Mouse (Mus musculus) limb, embryonic 15.5 days (tissue): ENCODE data around the gene Gjb5. TPM values are rescaled to one million over a fixed set of nuclear protein-coding genes. Genes with fewer than 3 reads are reported as not detected.

Source experiments
- ATAC-seq: fragments of 200-750 bp; cut with Nextera tagmentation; 2 replicates; pipeline ENCODE4 v1.8.0; 2017; ENCODE audit warnings: low read depth, moderate TSS enrichment; ENCODE audit not compliant: insufficient number of reproducible peaks, low FRiP score, low TSS enrichment
- H3K27ac ChIP-seq: fragments of 300-500 bp; sonication (generic); 2 replicates; pipeline ENCODE4 v1.5.1; 2015; ENCODE audit warnings: moderate library complexity, mild to moderate bottlenecking, inconsistent platforms
- H3K27me3 ChIP-seq: fragments of 300-500 bp; sonication (generic); 2 replicates; pipeline ENCODE4 v1.6.1; 2015; ENCODE audit warnings: inconsistent platforms
- H3K36me3 ChIP-seq: fragments of 300-500 bp; sonication (generic); 2 replicates; pipeline ENCODE4 v1.6.1; 2015; ENCODE audit warnings: inconsistent platforms
- H3K4me1 ChIP-seq: fragments of 300-500 bp; sonication (generic); 2 replicates; pipeline ENCODE4 v1.6.1; 2015; ENCODE audit warnings: inconsistent platforms
- H3K4me2 ChIP-seq: fragments of 300-500 bp; sonication (generic); 2 replicates; pipeline ENCODE4 v1.6.1; 2015; ENCODE audit warnings: mild to moderate bottlenecking, inconsistent platforms
- H3K4me3 ChIP-seq: fragments of 300-500 bp; sonication (generic); 2 replicates; pipeline ENCODE4 v1.5.1; 2015; ENCODE audit warnings: mild to moderate bottlenecking, inconsistent platforms
- H3K9ac ChIP-seq: fragments of 300-500 bp; sonication (generic); 2 replicates; pipeline ENCODE4 v1.6.1; 2015; ENCODE audit warnings: inconsistent platforms
- H3K9me3 ChIP-seq: fragments of 300-500 bp; sonication (generic); 2 replicates; pipeline ENCODE4 v1.6.1; 2016; ENCODE audit warnings: inconsistent platforms
- WGBS: fragments of 180-500 bp; shearing (Covaris S2); methylation state at CpG from one replicate; pipeline ENCODE4 v1.1.7; 2015; 5-methylcytosine and 5-hydroxymethylcytosine counted together
- polyA plus RNA-seq: library from polyadenylated mRNA; unstranded; fragments of >200 nt; fragmentation: Nextera tagmentation; extraction: Ambion mirVana; gene quantifications from 2 replicates; pipeline ENCODE4 v1.2.1, GENCODE M21; 2015

The Gjb5 gene
- polyA plus RNA-seq, 1 experiment from 2014 or later, result 3.8 TPM

DNA sequence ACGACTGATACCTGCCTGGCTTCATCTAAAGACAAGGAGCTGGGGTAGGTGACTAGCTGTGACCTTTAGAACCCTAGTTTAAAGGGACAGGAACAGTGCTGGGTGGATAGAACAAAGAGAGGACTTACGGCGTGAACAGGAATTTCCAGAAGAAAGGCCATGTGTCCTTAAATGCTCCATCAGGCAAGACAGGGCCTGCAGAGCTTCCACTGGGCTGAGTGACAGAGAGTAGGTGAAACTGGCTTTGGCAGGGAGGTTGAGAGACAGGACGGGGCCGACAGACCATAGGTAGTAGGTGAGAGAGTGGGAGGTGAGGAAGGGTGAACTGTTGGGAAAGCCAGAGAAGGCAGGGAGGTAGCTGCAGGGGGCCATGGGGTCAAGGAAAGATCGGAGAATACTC is 16.6 kb downstream of the Gjb5 start:
- ATAC-seq, result no peak
- Histone ChIP-seq H3K27ac (no peak overlapping the region), H3K4me1 (no peaks in the 10 kb centered on the region), H3K27me3 (no peaks in the 10 kb centered on the region), H3K9me3 (no peaks in the 10 kb centered on the region), H3K36me3 (no peaks in the 10 kb centered on the region), H3K4me3 (no peak overlapping the region), H3K9ac (no peak overlapping the region), H3K4me2 (no peak overlapping the region)
- WGBS, result 46% methylated on average over 6 of the region's 6 CpGs

DNA sequence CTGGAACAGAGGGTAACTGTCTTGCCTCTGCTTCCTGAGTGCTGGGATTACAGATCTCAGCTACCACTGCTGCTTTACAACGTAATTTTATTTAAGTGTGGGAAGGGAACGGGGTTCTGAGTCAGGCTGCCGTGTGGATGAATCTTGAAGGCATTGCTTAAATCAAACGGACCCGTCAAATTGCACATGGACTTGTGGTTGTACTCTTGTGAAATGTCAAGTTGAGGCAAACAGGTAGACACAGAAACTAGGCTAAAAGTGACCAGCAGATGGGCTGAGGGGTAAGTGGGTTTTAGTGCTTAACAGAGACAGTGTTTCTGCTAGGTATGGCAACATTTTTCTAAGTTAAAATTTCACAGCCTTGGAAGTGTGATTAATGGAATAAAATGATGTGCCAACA is 20.3 kb downstream of the Gjb5 start:
- Histone ChIP-seq H3K27ac (no peak overlapping the region), H3K9ac (no peak overlapping the region), H3K9me3 (no peaks in the 10 kb centered on the region), H3K36me3 (no peaks in the 10 kb centered on the region), H3K4me3 (no peak overlapping the region), H3K4me2 (no peak overlapping the region), H3K27me3 (peaks cover 11% of the 10 kb centered on the region), H3K4me1 (no peaks in the 10 kb centered on the region)
- no peak for ATAC-seq
- 74% methylated on average over 5 of the region's 5 CpGs for WGBS

DNA sequence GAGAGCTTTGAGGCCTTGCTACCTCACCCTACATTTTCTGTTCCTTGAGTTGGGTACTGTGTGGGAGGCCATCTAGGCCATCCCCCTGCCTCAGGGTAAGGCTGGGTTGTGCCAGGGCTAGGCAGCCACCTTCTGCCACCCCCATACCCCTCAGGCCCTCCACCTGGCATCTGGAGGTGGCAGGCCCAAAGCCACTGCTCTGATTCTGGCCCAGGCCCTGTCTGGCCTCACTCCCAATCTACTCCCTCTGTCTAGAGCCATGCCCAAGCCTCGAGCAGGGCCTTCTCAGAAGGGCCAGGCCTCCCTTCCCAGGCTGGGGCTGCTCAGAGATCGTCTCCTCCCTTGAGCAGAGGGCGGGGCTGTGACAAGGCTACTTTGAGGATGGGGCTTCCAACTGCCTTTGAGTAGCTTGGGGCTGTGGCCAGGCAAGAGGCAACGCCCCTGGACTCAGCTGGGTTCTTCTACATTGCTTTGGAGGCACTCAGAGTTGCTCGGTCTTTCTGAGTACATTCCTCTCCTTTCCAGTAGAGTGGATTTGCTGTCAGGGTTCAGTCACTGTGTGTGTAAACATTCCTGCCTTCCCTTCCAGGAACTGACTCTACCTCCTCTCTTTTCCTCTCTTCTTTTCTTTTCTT is 23.0 kb downstream of the Gjb5 start:
- peaks cover 13% of the 10 kb centered on the region for H3K4me1 ChIP-seq
- H3K27ac ChIP-seq, result no peak overlapping the region
- H3K36me3 ChIP-seq, result no peaks in the 10 kb centered on the region
- 31% methylated on average over 5 of the region's 5 CpGs for WGBS
- no peak for ATAC-seq
- H3K4me3 ChIP-seq, result no peak overlapping the region
- no peak overlapping the region for H3K9ac ChIP-seq
- H3K27me3 ChIP-seq, result peaks cover 38% of the 10 kb centered on the region
- H3K4me2 ChIP-seq, result no peak overlapping the region
- H3K9me3 ChIP-seq, result no peaks in the 10 kb centered on the region

GRCm38 (mm10) chr4:127331171-127331570 is 26.8 kb downstream of the Gjb5 start:
- no peak overlapping the region for H3K4me3 ChIP-seq
- peaks cover 16% of the 10 kb centered on the region for H3K4me1 ChIP-seq
- peak overlapping the region; percentile 41; the same call in 1 of the 2 replicates for H3K4me2 ChIP-seq
- peaks cover 70% of the 10 kb centered on the region for H3K27me3 ChIP-seq
- no peak overlapping the region for H3K27ac ChIP-seq
- ATAC-seq, result no peak
- H3K36me3 ChIP-seq, result no peaks in the 10 kb centered on the region
- WGBS, result 19% methylated on average over 13 of the region's 13 CpGs
- H3K9me3 ChIP-seq, result no peaks in the 10 kb centered on the region
- no peak overlapping the region for H3K9ac ChIP-seq

GRCm38 (mm10) chr4:127330181-127331100 is 27.5 kb downstream of the Gjb5 start, which contains the start of gene Gjb3:
Gjb3 (minus strand) TSS chr4:127330844.
- peak within 1 kb of the TSS; percentile 33 for H3K4me3 ChIP-seq
- peaks cover 16% of the 10 kb centered on the region for H3K4me1 ChIP-seq
- peaks cover 77% of the 10 kb centered on the region for H3K27me3 ChIP-seq
- H3K27ac ChIP-seq, result peak within 1 kb of the TSS; percentile 81
- no peaks in the 10 kb centered on the region for H3K9me3 ChIP-seq
- no peaks in the 10 kb centered on the region for H3K36me3 ChIP-seq
- H3K4me2 ChIP-seq, result peak within 1 kb of the TSS; percentile 41
- no peak for ATAC-seq
- no peak within 1 kb of the TSS for H3K9ac ChIP-seq
- 1% methylated on average over 48 of the region's 49 CpGs for WGBS

DNA sequence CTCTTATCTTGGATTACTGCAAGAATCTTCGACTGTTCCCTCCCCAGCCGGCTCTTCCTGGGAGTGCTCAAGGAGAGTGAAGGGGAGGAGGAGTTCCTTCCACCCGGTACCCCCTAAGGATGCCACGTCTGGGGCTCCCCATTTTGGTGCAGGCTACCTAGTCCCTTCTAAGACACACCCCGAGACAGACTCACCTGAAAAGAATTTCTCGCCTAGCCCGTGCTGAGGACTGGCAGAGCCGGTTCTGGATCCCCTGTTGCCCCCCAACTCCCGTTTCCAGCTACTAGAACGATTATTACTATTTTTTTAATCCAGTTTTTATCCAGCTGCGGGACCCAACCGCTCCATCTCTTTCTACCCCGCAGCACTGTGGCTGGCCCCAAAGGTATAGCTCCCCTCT is 28.2 kb downstream of the Gjb5 start:
- peaks cover 16% of the 10 kb centered on the region for H3K4me1 ChIP-seq
- ATAC-seq, result no peak
- H3K36me3 ChIP-seq, result no peaks in the 10 kb centered on the region
- H3K27me3 ChIP-seq, result peaks cover 77% of the 10 kb centered on the region
- H3K9ac ChIP-seq, result no peak overlapping the region
- H3K27ac ChIP-seq, result peak overlapping the region; percentile 81
- peak overlapping the region; percentile 33 for H3K4me3 ChIP-seq
- peak overlapping the region; percentile 41 for H3K4me2 ChIP-seq
- WGBS, result 0% methylated on average over 13 of the region's 13 CpGs
- no peaks in the 10 kb centered on the region for H3K9me3 ChIP-seq

- WGBS, result 4% methylated on average over 3 of the region's 3 CpGs
- Histone ChIP-seq H3K4me2 (no peak overlapping the region), H3K9ac (no peak overlapping the region), H3K9me3 (no peaks in the 10 kb centered on the region), H3K27me3 (peaks cover 74% of the 10 kb centered on the region), H3K36me3 (no peaks in the 10 kb centered on the region), H3K4me3 (peak overlapping the region; percentile 33; the same call in 1 of the 2 replicates), H3K4me1 (peaks cover 16% of the 10 kb centered on the region), H3K27ac (no peak overlapping the region)
- no peak for ATAC-seq
Measured at GRCm38 (mm10) chr4:127329046-127329445, 28.9 kb downstream of the Gjb5 start.

- Histone ChIP-seq H3K9ac (no peak overlapping the region), H3K27ac (no peak overlapping the region), H3K9me3 (no peaks in the 10 kb centered on the region), H3K4me2 (no peak overlapping the region), H3K36me3 (no peaks in the 10 kb centered on the region), H3K4me3 (no peak overlapping the region), H3K27me3 (peaks cover 74% of the 10 kb centered on the region), H3K4me1 (peaks cover 16% of the 10 kb centered on the region)
- no peak for ATAC-seq
- WGBS, result 61% methylated on average over 7 of the region's 7 CpGs
Measured at GRCm38 (mm10) chr4:127328378-127328777, 29.6 kb downstream of the Gjb5 start.

DNA sequence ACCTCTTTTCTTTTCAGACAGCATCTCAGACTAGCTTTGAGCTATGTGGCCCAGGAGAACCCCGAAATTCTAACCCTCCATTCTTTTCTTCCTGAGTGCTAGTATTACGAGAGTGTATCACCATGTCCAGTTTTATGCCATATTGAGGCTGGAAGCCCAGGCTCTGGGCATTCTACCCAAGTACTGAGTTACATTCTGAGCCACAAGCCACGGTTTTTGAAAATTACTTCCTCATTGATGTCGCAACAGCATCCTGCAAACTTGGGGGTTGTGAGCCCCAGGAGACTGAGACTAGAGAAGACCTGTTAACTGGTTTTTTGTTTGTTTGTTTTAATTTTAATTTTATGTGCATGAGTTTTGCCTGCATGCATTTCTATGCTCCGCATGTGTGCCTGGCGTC is 30.2 kb downstream of the Gjb5 start:
- Histone ChIP-seq H3K4me1 (peaks cover 16% of the 10 kb centered on the region), H3K4me3 (no peak overlapping the region), H3K36me3 (no peaks in the 10 kb centered on the region), H3K9ac (no peak overlapping the region), H3K27ac (no peak overlapping the region), H3K4me2 (no peak overlapping the region), H3K27me3 (peaks cover 70% of the 10 kb centered on the region), H3K9me3 (no peaks in the 10 kb centered on the region)
- ATAC-seq, result no peak
- 59% methylated on average over 6 of the region's 6 CpGs for WGBS

- no peaks in the 10 kb centered on the region for H3K36me3 ChIP-seq
- no peak overlapping the region for H3K4me2 ChIP-seq
- H3K4me3 ChIP-seq, result no peak overlapping the region
- H3K9ac ChIP-seq, result no peak overlapping the region
- no peak for ATAC-seq
- H3K27me3 ChIP-seq, result peaks cover 65% of the 10 kb centered on the region
- H3K4me1 ChIP-seq, result peaks cover 16% of the 10 kb centered on the region
- WGBS, result 51% methylated on average over 7 of the region's 7 CpGs
- H3K27ac ChIP-seq, result no peak overlapping the region
- H3K9me3 ChIP-seq, result no peaks in the 10 kb centered on the region
Measured at GRCm38 (mm10) chr4:127327258-127327657, 30.7 kb downstream of the Gjb5 start.

DNA sequence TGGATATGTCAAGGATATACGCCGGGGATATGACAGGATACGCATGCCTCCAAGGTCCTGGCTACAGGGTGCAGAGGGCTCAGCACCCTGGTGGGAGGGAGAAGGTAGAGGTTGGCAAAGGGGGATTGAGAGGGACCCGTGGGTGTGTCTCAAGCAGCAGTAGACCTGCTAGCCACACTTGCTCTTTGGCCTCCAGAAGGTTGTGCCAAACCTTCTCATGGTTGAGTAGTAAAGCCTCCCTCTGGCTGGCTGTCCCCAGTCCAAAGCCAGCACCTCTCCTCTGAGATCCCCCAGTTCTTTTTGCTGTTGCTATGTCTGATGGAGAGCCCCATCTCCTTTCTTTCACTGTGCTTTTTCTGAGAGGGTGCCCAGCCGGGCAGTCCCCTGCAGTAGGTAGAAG is 32.7 kb downstream of the Gjb5 start:
- H3K4me3 ChIP-seq, result no peak overlapping the region
- H3K36me3 ChIP-seq, result no peaks in the 10 kb centered on the region
- H3K9ac ChIP-seq, result no peak overlapping the region
- 83% methylated on average over 5 of the region's 5 CpGs for WGBS
- H3K9me3 ChIP-seq, result no peaks in the 10 kb centered on the region
- H3K4me1 ChIP-seq, result peaks cover 7% of the 10 kb centered on the region
- H3K4me2 ChIP-seq, result no peak overlapping the region
- no peak overlapping the region for H3K27ac ChIP-seq
- ATAC-seq, result no peak
- peaks cover 48% of the 10 kb centered on the region for H3K27me3 ChIP-seq

DNA sequence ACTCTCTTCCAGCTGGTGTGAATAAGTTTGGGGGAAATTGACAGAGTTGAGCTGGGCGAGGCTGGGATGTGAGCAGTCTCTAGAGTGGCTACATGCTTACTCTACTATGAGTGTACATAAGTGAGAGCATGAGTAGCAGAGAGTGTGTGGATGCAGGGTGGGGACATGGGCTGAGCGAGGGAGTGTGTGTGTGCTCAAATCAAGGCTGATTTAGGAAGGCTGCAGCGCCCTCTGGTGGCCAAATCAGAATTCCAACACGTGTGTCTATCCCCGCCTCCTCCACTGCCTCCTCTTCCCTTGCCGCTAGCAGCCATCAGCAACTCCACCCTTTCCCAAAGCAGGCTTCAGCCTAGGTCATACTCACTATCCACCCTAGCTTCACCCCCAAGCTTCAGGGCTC is 33.2 kb downstream of the Gjb5 start:
- Histone ChIP-seq H3K4me3 (no peak overlapping the region), H3K4me1 (peaks cover 3% of the 10 kb centered on the region; the same call in 1 of the 2 replicates), H3K36me3 (no peaks in the 10 kb centered on the region), H3K4me2 (no peak overlapping the region), H3K9me3 (no peaks in the 10 kb centered on the region), H3K9ac (no peak overlapping the region), H3K27me3 (peaks cover 43% of the 10 kb centered on the region), H3K27ac (no peak overlapping the region)
- ATAC-seq, result peak; percentile 60
- WGBS, result 11% methylated on average over 6 of the region's 6 CpGs
